Mouse (Mus musculus) adrenal gland (tissue): ENCODE results near the gene Baz2b.

ENCODE experiments used
- intact Hi-C: fragments of 180-260 bp; cut with DNase I; formaldehyde crosslinking; loops from one replicate; pipeline ENCODE4 v1.15.1; 2025

Gene Baz2b

GRCm38 (mm10) chr2:60202900-60203530 lies 6.6 kb downstream of the Baz2b start:
- intact Hi-C loops, result loop anchor here (5.0 kb wide), 1 partner anchor 71 kb away; no protein-coding TSS in a partner anchor

DNA sequence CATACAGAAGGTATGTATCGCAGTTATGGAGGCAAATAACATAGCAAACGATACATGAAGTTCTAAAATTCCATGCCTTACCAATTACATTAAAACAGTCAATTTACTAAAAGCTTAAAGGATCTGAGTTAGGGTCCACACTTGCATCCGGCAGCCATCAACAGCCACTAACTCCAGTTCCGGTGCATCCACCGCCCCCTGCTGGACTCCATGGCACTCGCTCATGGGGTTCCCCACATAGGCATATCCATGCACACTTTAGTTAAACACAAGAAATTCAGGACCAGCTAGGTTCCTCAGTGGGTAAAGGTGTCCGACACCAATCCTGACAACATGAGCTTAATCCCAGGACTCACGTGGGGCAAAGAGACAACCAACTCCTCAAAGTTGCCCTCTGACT lies 9.0 kb downstream of the Baz2b start:
- intact Hi-C loops, result loop anchor here (5.0 kb wide), 1 partner anchor 68 kb away; no protein-coding TSS in a partner anchor

DNA sequence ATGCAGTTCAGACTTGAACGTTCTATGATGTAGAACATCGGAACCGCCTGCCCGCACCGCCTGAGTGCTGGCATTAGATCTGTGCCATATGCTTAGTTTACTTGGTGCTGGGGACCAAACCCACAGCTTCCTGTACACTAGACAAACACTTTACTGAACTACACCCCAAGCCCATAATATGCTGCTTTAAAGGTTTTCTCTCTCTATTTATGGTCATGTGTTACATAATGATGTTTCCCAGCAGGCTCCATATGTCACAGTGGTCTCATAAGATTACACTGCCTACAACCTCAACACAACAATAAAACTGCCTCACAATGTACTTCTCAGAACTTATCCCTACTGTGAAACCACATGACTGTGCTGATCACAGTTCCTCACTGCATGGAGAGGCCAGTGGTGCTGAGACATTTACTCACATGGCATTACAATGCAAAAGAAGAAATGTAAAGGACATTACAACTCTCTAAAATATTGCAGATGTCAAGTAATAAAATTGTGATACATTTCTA lies 9.5 kb downstream of the Baz2b start:
- intact Hi-C loops, result loop anchor here (5.0 kb wide), 1 partner anchor 68 kb away; no protein-coding TSS in a partner anchor

- intact Hi-C loops, result no loop called here
Observed at GRCm38 (mm10) chr2:60196841-60197240, 12.8 kb downstream of the Baz2b start.

- intact Hi-C loops, result no loop called here
Observed at GRCm38 (mm10) chr2:60181696-60182095, 27.9 kb downstream of the Baz2b start.

DNA sequence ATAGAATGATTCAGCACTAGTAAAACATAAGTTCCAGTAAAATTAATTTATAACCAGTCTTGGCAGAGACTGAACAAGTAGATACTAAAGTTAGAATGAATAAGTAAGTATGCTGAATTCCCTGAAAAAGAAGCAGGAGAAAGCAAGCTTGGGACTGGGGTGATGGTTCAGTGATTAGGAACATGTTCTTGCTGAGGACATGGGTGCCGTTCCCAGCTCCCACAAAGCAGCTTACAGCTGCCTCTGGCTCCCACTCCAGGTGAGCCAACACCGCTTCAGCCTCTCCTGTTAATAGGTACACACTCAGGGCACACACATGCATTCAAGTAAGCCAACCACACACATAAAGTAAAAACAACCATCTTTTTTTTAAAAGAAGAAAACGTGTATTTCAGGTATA lies 32.1 kb downstream of the Baz2b start:
- intact Hi-C loops, result no loop called here

- intact Hi-C loops, result no loop called here
Observed at GRCm38 (mm10) chr2:60176087-60176486, 33.6 kb downstream of the Baz2b start.

- intact Hi-C loops, result no loop called here
Observed at GRCm38 (mm10) chr2:60175078-60175477, 34.6 kb downstream of the Baz2b start.

GRCm38 (mm10) chr2:60173595-60173994 lies 36.0 kb downstream of the Baz2b start:
- intact Hi-C loops, result no loop called here

DNA sequence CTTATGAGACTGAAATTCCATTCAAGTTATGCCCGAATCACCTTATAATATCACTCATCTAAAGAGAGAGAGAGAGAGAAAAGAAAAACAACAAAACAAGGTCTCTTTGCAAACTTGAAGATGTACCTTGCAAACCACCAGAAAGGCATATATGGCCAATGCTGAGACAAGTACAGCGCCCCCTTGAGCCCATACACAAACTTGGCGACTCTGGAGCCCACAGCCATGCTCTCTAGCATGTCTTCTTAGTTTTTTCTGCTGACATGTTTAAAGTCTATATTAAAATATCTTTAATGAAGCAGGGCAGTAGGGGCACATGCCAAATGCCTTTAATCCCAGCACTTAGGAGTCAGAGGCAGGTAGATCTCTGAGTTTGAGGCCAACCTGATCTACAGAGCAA lies 36.4 kb downstream of the Baz2b start:
- intact Hi-C loops, result no loop called here

DNA sequence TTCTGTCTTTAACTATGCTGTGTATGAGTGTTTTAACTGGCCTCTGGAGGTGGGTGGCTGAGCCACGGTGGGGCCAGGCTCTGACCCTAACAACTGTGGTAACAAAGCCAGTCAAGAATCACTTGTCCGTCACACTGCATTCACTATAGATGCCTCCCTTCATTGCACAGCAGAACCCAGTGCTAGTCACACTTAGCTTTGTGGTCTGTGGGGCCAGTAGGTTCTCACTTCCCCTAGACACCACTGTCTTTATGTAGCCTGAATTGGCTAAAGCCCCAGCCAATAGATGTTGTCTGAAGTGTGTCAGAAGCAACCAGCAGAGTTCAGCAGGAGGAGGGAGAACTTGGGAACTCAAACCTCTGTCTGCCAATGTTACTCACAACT lies 37.1 kb downstream of the Baz2b start:
- intact Hi-C loops, result no loop called here

DNA sequence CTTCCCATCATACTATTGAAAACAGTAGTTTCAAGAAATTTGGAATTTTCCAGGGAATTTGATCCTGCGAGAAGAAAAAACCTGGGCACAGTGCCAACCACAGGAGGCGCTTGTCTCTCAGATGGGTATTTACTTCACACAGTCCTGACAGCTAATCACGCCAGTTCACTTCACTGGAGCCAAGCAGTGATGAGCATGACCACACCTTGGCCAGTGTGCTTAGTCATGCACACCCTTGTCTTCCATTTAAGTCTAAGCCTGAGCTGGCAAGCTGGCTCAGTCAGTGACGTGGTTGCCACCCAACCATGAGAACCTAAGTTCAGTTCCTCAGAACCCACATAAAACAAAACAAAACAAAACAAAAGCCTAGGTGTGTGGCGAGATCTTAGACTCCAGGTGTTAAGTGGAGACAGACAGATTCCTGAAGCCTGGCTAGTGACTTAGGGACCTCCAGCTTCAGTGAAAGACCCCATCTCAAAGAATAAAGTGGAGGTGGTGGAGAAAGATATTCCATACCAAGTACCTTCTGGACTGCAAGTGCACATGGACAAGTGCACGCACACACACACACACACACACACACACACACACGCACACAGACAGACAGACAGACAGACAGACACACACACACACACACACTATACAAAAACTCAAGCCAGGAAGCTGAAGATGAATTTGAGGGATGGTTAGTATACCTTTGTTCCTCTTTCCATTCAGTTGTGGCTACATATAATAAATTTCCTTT lies 37.7 kb downstream of the Baz2b start:
- intact Hi-C loops, result no loop called here

DNA sequence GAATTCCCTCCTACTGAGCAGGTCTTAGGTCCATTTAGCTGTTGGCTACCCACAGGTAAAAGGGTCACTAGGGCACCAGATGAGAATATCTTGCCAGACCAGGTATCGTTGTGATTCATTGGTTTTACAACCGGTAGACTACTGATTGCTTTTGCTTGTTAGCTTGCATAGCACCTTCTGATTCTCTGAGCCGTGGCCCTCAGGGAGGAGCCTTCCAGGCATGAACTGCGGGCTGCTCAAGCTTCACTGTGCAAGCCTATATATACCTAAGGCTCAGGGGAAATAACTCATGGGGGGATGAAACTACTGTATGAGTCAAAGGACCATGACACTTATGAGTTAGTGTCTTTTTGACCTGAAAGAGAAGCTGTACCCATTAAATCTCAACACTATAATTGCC lies 42.8 kb downstream of the Baz2b start:
- intact Hi-C loops, result no loop called here

DNA sequence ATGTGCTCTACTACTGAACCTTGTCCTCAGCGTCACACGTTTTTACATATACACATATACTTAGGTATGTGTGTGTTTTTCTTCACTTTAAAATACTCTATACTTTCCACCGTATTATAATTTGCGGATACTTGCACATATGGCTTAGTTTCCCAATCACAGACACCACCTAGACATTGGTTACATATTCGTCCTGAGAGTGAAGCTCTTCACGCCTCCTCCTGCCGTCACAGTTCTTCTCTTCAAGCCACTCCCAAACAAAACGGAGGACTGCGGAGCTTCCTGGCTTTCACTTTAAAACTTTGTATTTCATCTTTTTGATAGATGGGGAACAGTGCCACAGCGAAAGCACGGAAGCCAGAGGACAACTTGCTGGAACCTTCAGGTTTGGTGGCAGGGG lies 44.0 kb downstream of the Baz2b start:
- intact Hi-C loops, result no loop called here

GRCm38 (mm10) chr2:60163744-60164143 lies 45.9 kb downstream of the Baz2b start:
- intact Hi-C loops, result no loop called here

- intact Hi-C loops, result no loop called here
Observed at GRCm38 (mm10) chr2:60152481-60152880, 57.2 kb downstream of the Baz2b start.

- intact Hi-C loops, result no loop called here
Observed at GRCm38 (mm10) chr2:60148651-60149050, 61.0 kb downstream of the Baz2b start.

- intact Hi-C loops, result no loop called here
Observed at GRCm38 (mm10) chr2:60147428-60147827, 62.2 kb downstream of the Baz2b start.

- intact Hi-C loops, result no loop called here
Observed at GRCm38 (mm10) chr2:60145742-60146141, 63.9 kb downstream of the Baz2b start.

DNA sequence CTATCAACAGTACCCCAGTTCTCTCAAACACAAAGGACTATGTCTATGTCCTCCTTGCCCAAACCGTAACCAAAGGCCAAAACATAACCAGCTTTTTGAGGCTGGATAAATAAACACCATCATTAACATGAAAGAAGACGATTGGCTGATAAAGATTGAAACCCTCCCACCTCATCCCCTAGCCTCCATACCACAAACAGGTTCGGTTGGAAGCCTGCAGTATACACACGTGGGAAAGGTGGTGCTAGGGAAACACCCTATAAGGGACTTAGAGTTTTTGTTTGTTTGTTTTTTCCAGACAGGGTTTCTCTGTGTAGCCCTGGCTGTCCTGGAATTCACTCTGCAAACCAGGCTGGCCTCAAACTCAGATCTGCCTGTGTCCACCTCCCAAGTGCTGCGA lies 66.3 kb downstream of the Baz2b start:
- intact Hi-C loops, result no loop called here

DNA sequence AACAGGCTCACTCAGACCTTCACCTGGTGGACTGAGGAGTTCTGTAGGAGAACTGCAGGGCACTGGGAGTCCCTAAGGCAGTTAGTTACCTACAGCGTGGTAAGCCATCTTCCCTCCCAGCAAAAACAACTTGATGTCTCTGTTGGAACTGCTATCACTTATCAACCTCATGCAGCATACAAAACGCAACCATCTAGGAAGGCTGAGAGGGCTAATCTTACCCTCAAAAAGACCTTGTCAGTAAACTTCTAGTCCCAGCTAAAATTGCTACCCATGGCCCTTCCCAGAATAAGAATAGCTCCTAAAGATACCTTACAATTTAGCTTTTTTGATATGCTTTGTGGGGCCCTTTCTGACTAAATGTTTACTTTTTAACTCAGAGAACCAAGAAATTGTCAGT lies 67.4 kb downstream of the Baz2b start:
- intact Hi-C loops, result no loop called here

- intact Hi-C loops, result no loop called here
Observed at GRCm38 (mm10) chr2:60138751-60139162, 70.9 kb downstream of the Baz2b start.

DNA sequence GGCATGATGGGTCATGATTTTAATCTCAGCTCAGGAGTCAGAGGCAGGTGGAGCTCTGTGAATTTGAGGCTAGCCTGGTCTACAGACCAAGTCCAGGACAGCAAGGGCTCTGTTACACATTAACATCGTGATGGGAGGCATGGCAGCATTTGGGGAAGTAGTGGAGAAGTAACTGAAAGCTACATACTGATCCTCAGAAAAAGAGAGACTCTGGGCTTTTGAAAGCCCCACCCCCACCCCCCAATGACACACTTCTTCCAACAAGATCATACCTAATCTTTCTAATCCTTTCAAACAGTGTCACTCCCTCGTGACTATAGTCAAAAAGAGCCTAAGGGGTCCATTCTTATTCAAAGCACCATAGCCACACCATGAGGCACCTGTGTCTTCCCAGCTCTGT lies 73.8 kb downstream of the Baz2b start:
- intact Hi-C loops, result no loop called here
